Mouse (Mus musculus): ENCODE results near the gene Mylk.

- TF ChIP-seq GATA1 (IDR thresholded peaks at IDR 0.05; ENCODE audit: low read length) (no peak), TAL1 (IDR thresholded peaks at IDR 0.05; ENCODE audit: low read length) (no peak)
Observed at GRCm38 (mm10) chr16:34936339-34936810, 191.4 kb downstream of the Mylk start.

All from erythroblast, embryonic 14.5 days (primary cell).